Mouse (Mus musculus): Measurements from ENCODE around the gene Pycard. TPM values are rescaled to one million over a fixed set of nuclear protein-coding genes. Genes with fewer than 3 reads are reported as not detected.
"Not testable (repeated sequence)": the region's sequence is repeated elsewhere in the genome, so short reads cannot be mapped to it uniquely, and the experiment has no call there.

The Pycard gene
- polyA plus RNA-seq, 1 experiment from 2014 or later, result 4.1 TPM

- Histone ChIP-seq H3K4me2 (replicated peaks) (no peak overlapping the region), H3K27me3 (no peaks in the 10 kb centered on the region), H3K4me1 (replicated peaks) (no peaks in the 10 kb centered on the region), H3K36me3 (no peaks in the 10 kb centered on the region), H3K4me3 (replicated peaks) (no peak overlapping the region), H3K27ac (no peak overlapping the region), H3K9me3 (no peaks in the 10 kb centered on the region), H3K9ac (replicated peaks) (no peak overlapping the region)
- ATAC-seq, result no peak
- 84% methylated on average over 3 of the region's 3 CpGs for WGBS
Measured at GRCm38 (mm10) chr7:128018275-128018674, 24.6 kb upstream of the Pycard start.

- Histone ChIP-seq H3K9me3 (no peaks in the 10 kb centered on the region), H3K27ac (no peak overlapping the region), H3K36me3 (no peaks in the 10 kb centered on the region), H3K9ac (replicated peaks) (no peak overlapping the region), H3K4me3 (replicated peaks) (no peak overlapping the region), H3K4me1 (replicated peaks) (no peaks in the 10 kb centered on the region), H3K4me2 (replicated peaks) (no peak overlapping the region), H3K27me3 (no peaks in the 10 kb centered on the region)
- no peak for ATAC-seq
- 91% methylated on average over 6 of the region's 6 CpGs for WGBS
Measured at GRCm38 (mm10) chr7:128016650-128017049, 23.0 kb upstream of the Pycard start.

GRCm38 (mm10) chr7:128016134-128016533 lies 22.5 kb upstream of the Pycard start:
- not testable (repeated sequence) for H3K4me2 ChIP-seq (replicated peaks); H3K36me3 ChIP-seq; H3K4me3 ChIP-seq (replicated peaks); H3K9me3 ChIP-seq; H3K4me1 ChIP-seq (replicated peaks); H3K27me3 ChIP-seq; H3K9ac ChIP-seq (replicated peaks); ATAC-seq; H3K27ac ChIP-seq
- 84% methylated on average over 5 of the region's 5 CpGs for WGBS

GRCm38 (mm10) chr7:128013116-128013515 lies 19.4 kb upstream of the Pycard start:
- no peak for ATAC-seq
- Histone ChIP-seq H3K27ac (no peak overlapping the region), H3K4me3 (replicated peaks) (no peak overlapping the region), H3K27me3 (no peaks in the 10 kb centered on the region), H3K36me3 (no peaks in the 10 kb centered on the region), H3K9me3 (no peaks in the 10 kb centered on the region), H3K4me1 (replicated peaks) (no peaks in the 10 kb centered on the region), H3K4me2 (replicated peaks) (no peak overlapping the region), H3K9ac (replicated peaks) (no peak overlapping the region)
- 91% methylated on average over 13 of the region's 13 CpGs for WGBS

- 78% methylated on average over 13 of the region's 13 CpGs for WGBS
- no peak overlapping the region for H3K4me2 ChIP-seq (replicated peaks)
- H3K27me3 ChIP-seq, result no peaks in the 10 kb centered on the region
- no peaks in the 10 kb centered on the region for H3K36me3 ChIP-seq
- no peak overlapping the region for H3K9ac ChIP-seq (replicated peaks)
- no peaks in the 10 kb centered on the region for H3K9me3 ChIP-seq
- ATAC-seq, result no peak
- H3K27ac ChIP-seq, result no peak overlapping the region
- no peak overlapping the region for H3K4me3 ChIP-seq (replicated peaks)
- no peaks in the 10 kb centered on the region for H3K4me1 ChIP-seq (replicated peaks)
Measured at GRCm38 (mm10) chr7:128012136-128012780, 18.6 kb upstream of the Pycard start.

GRCm38 (mm10) chr7:128009715-128010340 lies 16.2 kb upstream of the Pycard start:
- no peak overlapping the region for H3K4me3 ChIP-seq (replicated peaks)
- 0 out of 2 replicates have a peak, but pooled peaks cover under 1% of the 10 kb centered on the region for H3K27me3 ChIP-seq
- no peak for ATAC-seq
- 55% methylated on average over 40 of the region's 40 CpGs for WGBS
- H3K4me2 ChIP-seq (replicated peaks), result 0 out of 2 replicates have a peak overlapping the region, but pooled peaks have one; percentile 22
- H3K36me3 ChIP-seq, result no peaks in the 10 kb centered on the region
- no peak overlapping the region for H3K27ac ChIP-seq
- H3K9me3 ChIP-seq, result no peaks in the 10 kb centered on the region
- H3K9ac ChIP-seq (replicated peaks), result no peak overlapping the region
- H3K4me1 ChIP-seq (replicated peaks), result peaks cover 2% of the 10 kb centered on the region; the same call in 1 of the 2 replicates

GRCm38 (mm10) chr7:128006193-128006592 lies 12.5 kb upstream of the Pycard start:
- peaks cover 8% of the 10 kb centered on the region for H3K4me1 ChIP-seq (replicated peaks)
- no peak overlapping the region for H3K9ac ChIP-seq (replicated peaks)
- H3K27me3 ChIP-seq, result peaks cover 8% of the 10 kb centered on the region; the same call in 1 of the 2 replicates
- no peak for ATAC-seq
- no peaks in the 10 kb centered on the region for H3K9me3 ChIP-seq
- H3K27ac ChIP-seq, result no peak overlapping the region
- no peak overlapping the region for H3K4me3 ChIP-seq (replicated peaks)
- H3K36me3 ChIP-seq, result no peaks in the 10 kb centered on the region
- WGBS, result 86% methylated on average over 7 of the region's 7 CpGs
- no peak overlapping the region for H3K4me2 ChIP-seq (replicated peaks)

- H3K36me3 ChIP-seq, result no peaks in the 10 kb centered on the region
- ATAC-seq, result no peak
- peak overlapping the region; percentile 27; the same call in 1 of the 2 replicates for H3K4me2 ChIP-seq (replicated peaks)
- H3K9me3 ChIP-seq, result no peaks in the 10 kb centered on the region
- peaks cover 8% of the 10 kb centered on the region; the same call in 1 of the 2 replicates for H3K27me3 ChIP-seq
- H3K9ac ChIP-seq (replicated peaks), result peak overlapping the region; percentile 48; the same call in 1 of the 2 replicates
- H3K4me1 ChIP-seq (replicated peaks), result peaks cover 8% of the 10 kb centered on the region
- WGBS, result 28% methylated on average over 35 of the region's 35 CpGs
- H3K27ac ChIP-seq, result no peak overlapping the region
- no peak overlapping the region for H3K4me3 ChIP-seq (replicated peaks)
Measured at GRCm38 (mm10) chr7:128004487-128005362, 11.1 kb upstream of the Pycard start.

GRCm38 (mm10) chr7:128004150-128004486 lies 10.5 kb upstream of the Pycard start:
- no peak overlapping the region for H3K9ac ChIP-seq (replicated peaks)
- no peak overlapping the region for H3K4me2 ChIP-seq (replicated peaks)

GRCm38 (mm10) chr7:128003688-128004087 lies 10.0 kb upstream of the Pycard start, which contains the start of gene Trim72:
TSS of gene Trim72 (plus strand) at chr7:128003949.
- 96% methylated on average over 2 of the region's 2 CpGs for WGBS
- H3K9ac ChIP-seq (replicated peaks), result peak within 1 kb of the TSS; percentile 48; the same call in 1 of the 2 replicates

More at GRCm38 (mm10) chr7:128004150-128004486, 10.5 kb upstream of the Pycard start:
- Histone ChIP-seq H3K4me3 (replicated peaks) (no peak overlapping the region), H3K9me3 (no peaks in the 10 kb centered on the region), H3K27ac (no peak overlapping the region), H3K4me1 (replicated peaks) (peaks cover 8% of the 10 kb centered on the region), H3K36me3 (no peaks in the 10 kb centered on the region), H3K27me3 (peaks cover 8% of the 10 kb centered on the region; the same call in 1 of the 2 replicates)
- 82% methylated on average over 5 of the region's 5 CpGs for WGBS
- ATAC-seq, result no peak

GRCm38 (mm10) chr7:128003098-128003497 lies 9.4 kb upstream of the Pycard start:
- H3K4me3 ChIP-seq (replicated peaks), result no peak overlapping the region
- H3K4me2 ChIP-seq (replicated peaks), result no peak overlapping the region
- no peak overlapping the region for H3K27ac ChIP-seq
- no peak for ATAC-seq
- no peaks in the 10 kb centered on the region for H3K9me3 ChIP-seq
- H3K4me1 ChIP-seq (replicated peaks), result peaks cover 8% of the 10 kb centered on the region
- H3K27me3 ChIP-seq, result peaks cover 8% of the 10 kb centered on the region; the same call in 1 of the 2 replicates
- no peak overlapping the region for H3K9ac ChIP-seq (replicated peaks)
- 88% methylated on average over 6 of the region's 6 CpGs for WGBS
- H3K36me3 ChIP-seq, result no peaks in the 10 kb centered on the region

More at GRCm38 (mm10) chr7:128003688-128004087, 10.0 kb upstream of the Pycard start, which contains the start of gene Trim72:
- H3K4me2 ChIP-seq (replicated peaks), result peak within 1 kb of the TSS; percentile 27; the same call in 1 of the 2 replicates
- no peaks in the 10 kb centered on the region for H3K9me3 ChIP-seq
- no peaks in the 10 kb centered on the region for H3K36me3 ChIP-seq
- H3K27ac ChIP-seq, result no peak within 1 kb of the TSS
- no peak within 1 kb of the TSS for H3K4me3 ChIP-seq (replicated peaks)
- peaks cover 8% of the 10 kb centered on the region for H3K4me1 ChIP-seq (replicated peaks)
- peaks cover 8% of the 10 kb centered on the region; the same call in 1 of the 2 replicates for H3K27me3 ChIP-seq
- no peak for ATAC-seq

All from midbrain, embryonic 13.5 days (tissue).